Mouse (Mus musculus): ENCODE data around the gene Fam181b. TPM values are rescaled to one million over a fixed set of nuclear protein-coding genes. Genes with fewer than 3 reads are reported as not detected.

Fam181b gene
- polyA plus RNA-seq, 1 experiment from 2014 or later: 2.1 TPM

DNA sequence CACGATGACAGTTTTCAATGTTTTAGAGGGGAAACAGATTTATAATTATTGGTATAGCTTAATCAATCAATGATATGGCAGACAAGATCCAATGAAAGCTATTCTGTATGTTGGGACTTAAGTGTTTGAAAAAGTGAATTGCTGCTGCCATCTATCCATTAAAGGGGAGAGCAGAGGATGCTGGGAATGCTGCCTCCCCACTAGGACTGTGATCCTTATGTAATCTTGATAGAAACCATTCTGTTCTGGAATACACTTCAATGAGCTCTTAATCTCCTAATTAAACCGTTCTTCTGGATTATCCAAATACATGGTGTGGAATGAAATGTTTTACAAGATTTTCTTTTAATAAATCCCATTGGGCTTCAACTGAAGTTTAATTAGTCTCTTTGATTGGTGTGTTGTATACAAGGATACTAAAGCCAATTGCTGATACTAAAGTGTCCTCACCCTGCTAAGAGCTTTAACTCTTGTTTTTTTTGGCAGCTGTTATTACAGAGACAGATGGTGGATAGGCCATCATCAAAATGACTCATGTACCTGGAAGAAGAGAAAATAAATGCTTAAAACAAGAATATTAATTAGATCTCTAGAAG is 30.8 kb downstream of the Fam181b start:
- Histone ChIP-seq H3K36me3 (ENCODE audit: control insufficient read depth, insufficient read depth, low read length) (no peaks in the 10 kb centered on the region), H3K9me3 (ENCODE audit: control insufficient read depth, low read length) (no peaks in the 10 kb centered on the region), H3K27ac (ENCODE audit: low read depth, low read length) (no peak overlapping the region), H3K4me1 (replicated peaks; ENCODE audit: control insufficient read depth, insufficient read depth, low read length) (no peaks in the 10 kb centered on the region), H3K4me3 (ENCODE audit: low read depth, low read length) (no peak overlapping the region), H3K27me3 (replicated peaks; ENCODE audit: control insufficient read depth, insufficient read depth, low read length) (no peaks in the 10 kb centered on the region), H3K9ac (ENCODE audit: low read depth, low read length) (no peak overlapping the region), H3K4me2 (no peak overlapping the region)
- WGBS: 72% methylated on average over 2 of the region's 2 CpGs
- ATAC-seq (replicated peaks; ENCODE audit: low FRiP score): no peak
- no peak for DNase-seq (ENCODE audit: low spot score)

DNA sequence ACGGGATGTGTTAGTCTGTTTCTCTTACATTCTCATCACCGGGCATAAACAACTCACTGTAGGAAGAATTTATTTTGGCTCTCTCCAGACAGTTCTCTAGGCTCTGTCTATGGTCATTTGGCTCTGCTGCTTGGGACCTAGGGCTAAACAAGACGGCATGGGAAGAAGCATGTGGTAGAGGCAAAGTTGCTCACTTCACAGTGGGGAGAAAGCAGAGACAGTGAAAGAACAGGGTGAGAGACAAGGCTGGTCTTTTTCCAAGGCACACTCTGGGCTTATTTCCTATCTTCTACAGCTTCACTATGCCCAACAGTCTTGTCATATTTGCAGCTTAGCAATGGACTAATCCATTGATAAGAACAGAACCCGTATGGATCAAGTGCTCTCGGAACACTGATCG is 31.4 kb downstream of the Fam181b start:
- H3K4me3 ChIP-seq (ENCODE audit: low read depth, low read length): no peak overlapping the region
- H3K4me2 ChIP-seq: no peak overlapping the region
- DNase-seq (ENCODE audit: low spot score) (no peak), ATAC-seq (replicated peaks; ENCODE audit: low FRiP score) (no peak)
- H3K36me3 ChIP-seq (ENCODE audit: control insufficient read depth, insufficient read depth, low read length): no peaks in the 10 kb centered on the region
- no peaks in the 10 kb centered on the region for H3K27me3 ChIP-seq (replicated peaks; ENCODE audit: control insufficient read depth, insufficient read depth, low read length)
- H3K4me1 ChIP-seq (replicated peaks; ENCODE audit: control insufficient read depth, insufficient read depth, low read length): no peaks in the 10 kb centered on the region
- 82% methylated on average over 6 of the region's 6 CpGs for WGBS
- H3K27ac ChIP-seq (ENCODE audit: low read depth, low read length): no peak overlapping the region
- no peak overlapping the region for H3K9ac ChIP-seq (ENCODE audit: low read depth, low read length)
- no peaks in the 10 kb centered on the region for H3K9me3 ChIP-seq (ENCODE audit: control insufficient read depth, low read length)

DNA sequence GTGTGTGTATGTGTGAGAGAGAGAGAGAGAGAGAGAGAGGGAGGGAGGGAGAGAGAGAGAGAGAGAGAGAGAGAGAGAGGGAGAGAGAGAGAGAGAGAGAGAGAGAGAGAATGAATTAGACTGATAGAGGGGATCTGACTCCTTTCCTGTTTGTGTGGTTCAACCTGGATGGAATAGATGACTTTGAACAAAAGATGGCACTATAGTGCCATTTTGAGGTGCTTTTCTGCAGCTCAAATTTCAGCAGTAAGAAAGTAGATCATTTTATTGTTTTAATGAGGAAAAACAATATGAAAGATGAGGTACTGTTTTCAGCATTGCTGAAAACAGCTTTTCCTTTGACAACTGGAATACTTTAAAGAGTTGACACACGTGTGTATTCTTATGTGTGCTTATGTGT is 37.9 kb downstream of the Fam181b start:
- DNase-seq (ENCODE audit: low spot score): no peak
- no peaks in the 10 kb centered on the region for H3K9me3 ChIP-seq (ENCODE audit: control insufficient read depth, low read length)
- H3K9ac ChIP-seq (ENCODE audit: low read depth, low read length): no peak overlapping the region
- no peaks in the 10 kb centered on the region for H3K4me1 ChIP-seq (replicated peaks; ENCODE audit: control insufficient read depth, insufficient read depth, low read length)
- H3K27ac ChIP-seq (ENCODE audit: low read depth, low read length): no peak overlapping the region
- H3K4me3 ChIP-seq (ENCODE audit: low read depth, low read length): no peak overlapping the region
- ATAC-seq (replicated peaks; ENCODE audit: low FRiP score): no peak
- no peaks in the 10 kb centered on the region for H3K36me3 ChIP-seq (ENCODE audit: control insufficient read depth, insufficient read depth, low read length)
- no peaks in the 10 kb centered on the region for H3K27me3 ChIP-seq (replicated peaks; ENCODE audit: control insufficient read depth, insufficient read depth, low read length)
- no peak overlapping the region for H3K4me2 ChIP-seq
- WGBS: 31% methylated on average over 1 of the region's 1 CpGs

DNA sequence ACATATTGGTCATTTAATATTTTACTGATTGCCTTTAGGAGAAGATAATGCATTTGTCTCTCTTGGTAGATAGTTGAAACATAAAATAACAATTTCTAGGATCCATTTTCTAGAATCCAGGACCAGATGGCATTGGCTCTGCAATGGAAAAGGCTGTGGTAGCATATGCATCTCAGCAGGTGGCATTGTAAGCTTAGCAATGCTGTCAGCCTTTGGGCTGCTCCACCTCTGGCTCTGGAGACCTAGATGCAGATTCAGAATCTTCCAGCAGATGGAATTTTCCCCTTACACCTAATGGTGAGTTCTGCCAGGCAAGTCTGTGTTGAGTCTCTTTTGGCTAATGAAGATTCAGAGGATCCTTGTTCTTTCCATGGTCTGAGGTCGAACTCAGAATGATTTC is 44.3 kb downstream of the Fam181b start:
- DNase-seq (ENCODE audit: low spot score) (no peak), ATAC-seq (replicated peaks; ENCODE audit: low FRiP score) (no peak)
- Histone ChIP-seq H3K9me3 (ENCODE audit: control insufficient read depth, low read length) (no peaks in the 10 kb centered on the region), H3K27me3 (replicated peaks; ENCODE audit: control insufficient read depth, insufficient read depth, low read length) (no peaks in the 10 kb centered on the region), H3K27ac (ENCODE audit: low read depth, low read length) (no peak overlapping the region), H3K4me1 (replicated peaks; ENCODE audit: control insufficient read depth, insufficient read depth, low read length) (no peaks in the 10 kb centered on the region), H3K9ac (ENCODE audit: low read depth, low read length) (no peak overlapping the region), H3K4me2 (no peak overlapping the region), H3K36me3 (ENCODE audit: control insufficient read depth, insufficient read depth, low read length) (no peaks in the 10 kb centered on the region), H3K4me3 (ENCODE audit: low read depth, low read length) (no peak overlapping the region)
- WGBS: 69% methylated on average over 1 of the region's 1 CpGs

Other genes starting within 250 kb of the Fam181b start
- 21.2 and 21.9 TPM in 2 replicates for gene Ddias, start 205.6 kb upstream of the Fam181b start, polyA plus RNA-seq (2014; fragmentation: Nextera tagmentation; extraction: Ambion mirVana)
- 30.1 and 33.6 TPM in 2 replicates for gene Prcp, start 205.4 kb upstream of the Fam181b start, polyA plus RNA-seq (2014; fragmentation: Nextera tagmentation; extraction: Ambion mirVana)